Mouse (Mus musculus): ENCODE measurements around the gene Alox5ap. TPM values are rescaled to one million over a fixed set of nuclear protein-coding genes. Genes with fewer than 3 reads are reported as not detected.
A peak's percentile ranks its signal among the peaks of the same experiment; 100 is the strongest.

Gene Alox5ap
- total and polyA plus RNA-seq, 3 experiments = 2.0 to 26.4 (median 9.9) TPM

- Histone ChIP-seq H3K36me3 (replicated peaks in 1 of 2; ENCODE audit: control insufficient read depth in 1 of 2, insufficient read depth in 1 of 2, low read length in 1 of 2) (no peaks in the 10 kb centered on the region), H3K27ac (ENCODE audit: insufficient read depth, low read depth) (no peak overlapping the region), H3K9ac (ENCODE audit: insufficient read depth, low read depth) (no peak overlapping the region), H3K27me3 (replicated peaks) (no peaks in the 10 kb centered on the region), H3K79me2 (replicated peaks; ENCODE audit: control insufficient read depth, extremely low read depth, insufficient read depth, poor library complexity, severe bottlenecking) (no peaks in the 10 kb centered on the region), H3K9me3 (replicated peaks; ENCODE audit: low read length) (peaks cover 8% of the 10 kb centered on the region), H3K4me2 (ENCODE audit: insufficient read depth, low read depth, poor library complexity, severe bottlenecking) (no peak overlapping the region), H3K4me1 (ENCODE audit: control insufficient read depth in 1 of 2, insufficient read depth in 2 of 2) (no peaks in the 10 kb centered on the region), H3K4me3 (replicated peaks in 1 of 3; ENCODE audit: low read depth in 2 of 3, low read length in 2 of 3, poor library complexity in 1 of 3) (no peak overlapping the region)
- dilution Hi-C loops (cut with MboI; ENCODE audit: extremely low pct_ligation_motif_present, extremely low pct_unique_long_range_greater_than_20kb, low sequenced_read_pairs) (no loop called here), in situ Hi-C loops (cut with MboI; ENCODE audit: low pct_ligation_motif_present, low pct_unique_long_range_greater_than_20kb, low sequenced_read_pairs) (no loop called here)
- no peak for TF ChIP-seq IRF4 (IDR thresholded peaks at IDR 0.05; ENCODE audit: low read depth, low read length)
- no peak for TF ChIP-seq ETS1 (conservative IDR thresholded peaks at IDR 0.05; ENCODE audit: low read depth, low read length)
- no peak for TF ChIP-seq MAFK (IDR thresholded peaks at IDR 0.05; ENCODE audit: insufficient replicate concordance, low read length)
- TF ChIP-seq UBTF (IDR thresholded peaks at IDR 0.05; ENCODE audit: low read depth, low read length) = no peak
- TF ChIP-seq E2F4 (IDR thresholded peaks at IDR 0.05; ENCODE audit: insufficient replicate concordance, low read depth, low read length) = no peak
- no peak for TF ChIP-seq USF2 (conservative IDR thresholded peaks at IDR 0.05; ENCODE audit: low read depth, low read length)
- TF ChIP-seq ZNF384 (IDR thresholded peaks at IDR 0.05; ENCODE audit: low read depth, low read length) = no peak
- TF ChIP-seq RCOR1 (conservative IDR thresholded peaks at IDR 0.05; ENCODE audit: low read depth, low read length) = no peak
- TF ChIP-seq USF1 (IDR thresholded peaks at IDR 0.05; ENCODE audit: low read depth, low read length) = no peak
- no peak for TF ChIP-seq BHLHE40 (IDR thresholded peaks at IDR 0.05; ENCODE audit: low read depth, low read length)
- TF ChIP-seq POLR2A (IDR thresholded peaks at IDR 0.05; ENCODE audit: low read depth, low read length) = no peak
- no peak for DNase-seq (ENCODE audit: extremely low read depth)
These were observed 32.2 kb downstream of the Alox5ap start for GRCm38 (mm10) chr5:149296808-149297207.

- H3K79me2 ChIP-seq (replicated peaks; ENCODE audit: control insufficient read depth, extremely low read depth, insufficient read depth, poor library complexity, severe bottlenecking) = no peaks in the 10 kb centered on the region
- no peak overlapping the region for H3K4me2 ChIP-seq (ENCODE audit: insufficient read depth, low read depth, poor library complexity, severe bottlenecking)
- H3K27ac ChIP-seq (ENCODE audit: insufficient read depth, low read depth) = no peak overlapping the region
- H3K36me3 ChIP-seq (replicated peaks in 1 of 2; ENCODE audit: control insufficient read depth in 1 of 2, insufficient read depth in 1 of 2, low read length in 1 of 2) = no peaks in the 10 kb centered on the region
- no peak overlapping the region for H3K4me3 ChIP-seq (replicated peaks in 1 of 3; ENCODE audit: low read depth in 2 of 3, low read length in 2 of 3, poor library complexity in 1 of 3)
- no peak for DNase-seq (ENCODE audit: extremely low read depth)
- H3K27me3 ChIP-seq (replicated peaks) = no peaks in the 10 kb centered on the region
- no peaks in the 10 kb centered on the region for H3K4me1 ChIP-seq (ENCODE audit: control insufficient read depth in 1 of 2, insufficient read depth in 2 of 2)
- in situ Hi-C loops (cut with MboI; ENCODE audit: low pct_ligation_motif_present, low pct_unique_long_range_greater_than_20kb, low sequenced_read_pairs) (no loop called here), dilution Hi-C loops (cut with MboI; ENCODE audit: extremely low pct_ligation_motif_present, extremely low pct_unique_long_range_greater_than_20kb, low sequenced_read_pairs) (no loop called here)
- no peak overlapping the region for H3K9ac ChIP-seq (ENCODE audit: insufficient read depth, low read depth)
- H3K9me3 ChIP-seq (replicated peaks; ENCODE audit: low read length) = peaks cover 8% of the 10 kb centered on the region
- TF ChIP-seq POLR2A (IDR thresholded peaks at IDR 0.05; ENCODE audit: low read depth, low read length) (no peak), RAD21 (IDR thresholded peaks at IDR 0.05; ENCODE audit: low read depth, low read length) (peak; percentile 17), CTCF (conservative IDR thresholded peaks at IDR 0.05 in 1 of 2, IDR thresholded peaks at IDR 0.05 in 1 of 2; ENCODE audit: low read depth in 2 of 2, low read length in 2 of 2) (peak; percentile 27 to 35; a peak in 2 of 4 replicates)
These were observed 32.9 kb downstream of the Alox5ap start for GRCm38 (mm10) chr5:149297464-149297863.

DNA sequence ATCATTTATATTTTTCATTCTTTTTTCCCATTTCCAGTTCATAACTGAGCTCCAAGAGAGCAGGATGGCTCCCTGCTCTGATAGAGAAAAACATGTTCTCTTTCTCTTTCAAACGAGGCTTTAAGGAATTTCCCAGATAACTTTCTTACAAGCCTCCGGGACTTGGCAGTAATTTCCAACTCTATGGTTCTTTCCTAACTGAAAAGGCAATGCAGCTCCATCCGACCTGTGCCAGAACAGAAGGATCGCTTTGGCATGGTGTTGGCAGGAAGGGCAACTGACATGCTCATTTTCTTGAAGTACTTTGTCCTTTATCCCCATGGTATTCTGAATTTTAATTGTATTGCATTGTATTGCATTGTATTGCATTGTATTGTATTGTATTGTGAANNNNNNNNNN lies 33.7 kb downstream of the Alox5ap start:
- Histone ChIP-seq H3K4me3 (replicated peaks in 1 of 3; ENCODE audit: low read depth in 2 of 3, low read length in 2 of 3, poor library complexity in 1 of 3) (no peak overlapping the region), H3K27ac (ENCODE audit: insufficient read depth, low read depth) (no peak overlapping the region), H3K4me2 (ENCODE audit: insufficient read depth, low read depth, poor library complexity, severe bottlenecking) (no peak overlapping the region), H3K9me3 (replicated peaks; ENCODE audit: low read length) (peaks cover 8% of the 10 kb centered on the region), H3K27me3 (replicated peaks) (no peaks in the 10 kb centered on the region), H3K79me2 (replicated peaks; ENCODE audit: control insufficient read depth, extremely low read depth, insufficient read depth, poor library complexity, severe bottlenecking) (no peaks in the 10 kb centered on the region), H3K36me3 (replicated peaks in 1 of 2; ENCODE audit: control insufficient read depth in 1 of 2, insufficient read depth in 1 of 2, low read length in 1 of 2) (no peaks in the 10 kb centered on the region), H3K9ac (ENCODE audit: insufficient read depth, low read depth) (no peak overlapping the region), H3K4me1 (ENCODE audit: control insufficient read depth in 1 of 2, insufficient read depth in 2 of 2) (no peaks in the 10 kb centered on the region)
- in situ Hi-C loops (cut with MboI; ENCODE audit: low pct_ligation_motif_present, low pct_unique_long_range_greater_than_20kb, low sequenced_read_pairs) (no loop called here), dilution Hi-C loops (cut with MboI; ENCODE audit: extremely low pct_ligation_motif_present, extremely low pct_unique_long_range_greater_than_20kb, low sequenced_read_pairs) (no loop called here)
- no peak for DNase-seq (ENCODE audit: extremely low read depth)
- TF ChIP-seq EP300 (IDR thresholded peaks at IDR 0.05; ENCODE audit: low read length) (no peak), HCFC1 (IDR thresholded peaks at IDR 0.05; ENCODE audit: low read depth, low read length) (no peak), CHD1 (IDR thresholded peaks at IDR 0.05; ENCODE audit: low read depth, low read length) (no peak), RAD21 (IDR thresholded peaks at IDR 0.05; ENCODE audit: low read depth, low read length) (no peak), JUN (IDR thresholded peaks at IDR 0.05; ENCODE audit: insufficient read depth, low read depth, low read length) (no peak), BHLHE40 (IDR thresholded peaks at IDR 0.05; ENCODE audit: low read depth, low read length) (no peak), ELF1 (IDR thresholded peaks at IDR 0.05; ENCODE audit: low read depth, low read length) (no peak), UBTF (IDR thresholded peaks at IDR 0.05; ENCODE audit: low read depth, low read length) (no peak), MXI1 (IDR thresholded peaks at IDR 0.05; ENCODE audit: low read depth, low read length) (no peak), ZNF384 (IDR thresholded peaks at IDR 0.05; ENCODE audit: low read depth, low read length) (no peak), NRF1 (IDR thresholded peaks at IDR 0.05; ENCODE audit: low read depth, low read length) (no peak), MAFK (IDR thresholded peaks at IDR 0.05; ENCODE audit: insufficient replicate concordance, low read length) (no peak), SIN3A (IDR thresholded peaks at IDR 0.05; ENCODE audit: low read length) (no peak), POLR2A (IDR thresholded peaks at IDR 0.05; ENCODE audit: low read depth, low read length) (no peak), ZKSCAN1 (IDR thresholded peaks at IDR 0.05; ENCODE audit: borderline replicate concordance, low read depth, low read length) (no peak), CTCF (conservative IDR thresholded peaks at IDR 0.05 in 1 of 2, IDR thresholded peaks at IDR 0.05 in 1 of 2; ENCODE audit: low read depth in 2 of 2, low read length in 2 of 2) (no peak), JUND (conservative IDR thresholded peaks at IDR 0.05; ENCODE audit: low read depth, low read length) (no peak), TBP (conservative IDR thresholded peaks at IDR 0.05; ENCODE audit: low read depth, low read length) (no peak)

Data from CH12.LX (cell line).